Mouse (Mus musculus) cerebellum, adult 9-11 months (tissue): Measurements from ENCODE around the gene Snapc4.
"Not testable (repeated sequence)": the region's sequence is repeated elsewhere in the genome, so short reads cannot be mapped to it uniquely, and the experiment has no call there.

Source experiments
- DNase-seq: peaks from one replicate; pipeline ENCODE4 v3.0.0; 2022

Gene Snapc4

DNA sequence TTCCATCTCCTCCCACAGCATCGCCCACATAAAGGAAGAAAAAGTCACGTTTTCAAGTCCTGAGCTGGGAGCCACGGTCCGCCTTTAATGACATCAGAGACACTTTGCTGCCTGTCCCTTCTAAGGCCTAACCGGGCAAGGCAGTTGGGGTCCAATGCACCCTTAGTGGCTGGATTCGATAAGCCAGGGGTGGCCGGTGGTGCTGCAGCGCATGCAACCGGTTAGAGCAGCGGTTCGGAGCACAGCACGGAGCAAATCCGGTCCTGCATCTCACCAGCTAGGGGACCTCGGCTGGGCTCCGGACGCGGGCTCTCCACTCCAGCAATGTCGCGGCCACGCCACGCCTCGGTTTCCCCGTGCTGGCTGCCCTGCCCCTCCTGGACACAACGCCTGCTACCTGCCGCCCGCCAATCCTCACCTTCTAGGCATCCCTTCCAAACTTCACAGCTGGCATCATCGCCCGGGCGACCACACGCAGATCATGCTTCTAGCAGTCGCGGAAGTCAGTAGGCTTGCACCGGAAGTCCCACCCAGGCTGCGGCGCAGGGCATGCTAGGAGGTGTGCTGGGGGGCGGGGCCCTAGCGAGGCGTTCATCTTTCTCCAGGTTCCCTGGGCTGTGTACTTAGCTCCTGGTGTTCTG, at the start of gene Snapc4:
Gene Snapc4, minus strand, starts transcription at position 523 of the 641 bp plus-strand sequence.
- DNase-seq: peak; percentile 82

DNA sequence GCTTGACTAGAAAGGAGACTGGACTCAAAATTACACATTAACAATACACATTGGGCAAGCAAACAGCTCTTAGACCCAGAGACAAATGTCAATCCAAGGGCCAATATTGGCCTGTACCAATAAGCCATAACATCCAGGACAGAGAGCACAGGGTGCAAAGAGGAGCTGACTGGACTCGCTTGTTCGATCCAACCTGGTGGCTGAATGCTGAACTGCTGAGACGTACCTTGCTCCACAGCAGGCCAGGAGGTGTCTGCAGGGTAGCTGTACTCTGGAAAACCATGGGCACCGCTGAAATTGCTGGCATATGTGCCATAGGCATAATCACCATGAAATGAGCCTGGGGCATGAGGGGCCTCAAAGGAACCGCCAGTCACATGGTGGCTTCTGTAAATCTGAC, 49.4 kb upstream of the Snapc4 start:
- no peak for DNase-seq

DNA sequence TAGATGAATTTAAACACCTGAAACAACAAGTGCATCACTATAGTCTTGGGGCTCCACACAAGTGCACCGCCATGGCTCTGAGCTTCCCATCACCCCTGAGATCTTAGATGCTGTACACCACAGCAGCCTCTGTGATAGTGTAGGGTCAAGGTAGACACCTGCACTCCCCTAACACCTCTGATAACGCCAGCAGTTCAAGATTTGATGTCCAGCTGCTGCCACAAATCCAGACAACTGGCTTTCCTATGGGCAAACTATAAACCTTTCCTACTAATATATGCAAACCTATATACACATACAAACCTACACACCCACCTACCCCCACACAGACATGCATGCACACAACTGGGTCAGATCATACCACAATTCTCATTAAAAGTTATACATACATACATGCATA, 44.1 kb upstream of the Snapc4 start:
- no peak for DNase-seq

DNA sequence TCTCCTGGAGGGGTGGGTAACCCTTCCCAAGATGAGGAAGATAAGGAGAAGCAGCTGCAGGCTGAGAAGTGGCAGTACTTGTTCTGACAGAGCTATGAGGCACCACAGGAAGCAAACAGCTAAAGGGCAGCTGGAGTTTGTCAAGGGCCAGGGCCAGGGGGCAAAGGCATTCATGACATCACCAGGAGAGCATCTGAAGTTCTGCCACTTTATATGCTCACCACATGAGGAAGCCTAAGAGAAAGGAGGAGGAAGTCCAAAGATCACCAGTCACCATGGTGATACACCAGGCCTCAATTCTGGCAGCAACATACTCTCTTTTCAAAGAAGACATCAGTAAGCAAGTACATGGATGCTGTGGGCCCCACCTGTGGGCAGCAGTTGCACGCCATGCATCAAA, 42.6 kb upstream of the Snapc4 start:
- DNase-seq: no peak

DNA sequence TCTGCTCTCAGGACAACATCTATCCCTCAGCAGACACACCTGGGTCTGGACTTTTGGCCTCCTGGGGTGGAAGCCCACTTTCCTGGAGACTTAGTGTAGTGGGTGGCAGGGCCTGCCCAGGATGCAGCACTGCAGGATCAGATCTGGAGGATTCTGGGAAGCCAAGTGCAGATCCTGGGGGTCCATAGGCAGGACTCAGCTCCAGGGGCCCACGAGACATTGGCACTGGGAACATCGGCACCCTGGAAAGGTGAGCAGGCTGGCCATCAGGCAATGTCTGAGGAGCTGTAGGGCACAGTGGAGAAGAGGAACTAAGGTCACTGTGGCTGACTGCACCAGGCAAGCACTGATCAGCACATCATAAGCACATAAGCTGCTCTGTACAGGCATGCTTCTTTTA, 41.5 kb upstream of the Snapc4 start:
- DNase-seq: no peak

DNA sequence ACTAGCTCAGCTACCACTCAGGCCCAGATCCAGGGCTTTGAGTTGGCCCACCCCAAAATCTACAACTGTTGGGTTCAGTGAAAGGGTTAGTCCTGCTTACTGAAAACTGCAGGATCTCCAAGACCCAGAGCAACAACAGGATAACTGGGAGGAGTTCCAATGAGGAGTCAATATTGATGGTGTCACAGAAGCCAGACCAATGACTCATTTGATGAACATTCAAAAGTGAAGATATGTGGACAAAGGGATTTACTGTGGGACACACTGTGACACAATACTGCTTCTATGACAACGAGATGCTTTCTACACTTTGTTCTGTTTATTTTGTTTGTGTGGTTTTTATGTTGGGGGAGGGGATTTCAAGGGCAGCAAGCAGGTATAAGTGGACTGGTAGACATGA, 37.7 kb upstream of the Snapc4 start:
- DNase-seq: no peak

DNA sequence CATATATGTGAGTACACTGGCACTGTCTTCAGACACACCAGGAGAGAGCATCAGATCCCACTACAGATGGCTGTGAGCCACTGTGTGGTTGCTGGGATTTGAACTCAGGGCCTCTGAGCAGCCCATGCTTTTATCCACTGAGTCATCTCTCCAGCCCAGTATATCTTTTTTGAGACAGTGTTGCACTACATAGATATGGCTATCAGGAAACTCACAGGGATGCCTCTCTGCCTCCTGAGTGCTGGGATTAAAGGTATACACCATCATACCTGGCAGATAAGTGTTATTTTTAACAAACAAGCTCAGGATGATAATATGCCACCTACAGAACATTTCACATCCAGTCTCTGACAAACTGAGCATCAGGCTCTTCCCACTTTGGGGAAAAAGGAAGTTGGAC, 36.6 kb upstream of the Snapc4 start:
- DNase-seq: no peak

DNA sequence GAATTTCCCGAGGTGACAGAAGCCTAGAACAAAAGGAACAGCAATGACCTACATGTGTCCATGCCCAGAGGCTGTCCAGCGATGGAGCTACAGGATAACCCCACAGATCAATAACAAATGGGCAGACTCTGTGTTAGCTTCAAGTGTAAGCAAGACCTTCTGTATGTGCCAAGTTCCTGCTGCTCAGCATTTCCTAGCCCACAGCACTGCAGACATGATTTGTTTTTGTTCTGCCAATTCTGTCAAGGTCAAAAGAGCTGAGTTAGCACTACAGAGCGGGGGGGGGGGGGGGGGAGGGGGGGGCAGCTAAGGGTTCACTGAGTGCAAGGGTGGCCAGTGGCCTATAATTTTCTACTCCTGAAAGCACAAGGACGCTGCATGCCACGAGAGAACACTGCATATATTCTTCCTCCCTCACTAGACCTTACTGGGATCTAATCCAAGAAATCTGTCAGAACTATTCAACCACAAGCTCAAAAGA, 30.5 kb upstream of the Snapc4 start:
- peak; percentile 56 for DNase-seq

DNA sequence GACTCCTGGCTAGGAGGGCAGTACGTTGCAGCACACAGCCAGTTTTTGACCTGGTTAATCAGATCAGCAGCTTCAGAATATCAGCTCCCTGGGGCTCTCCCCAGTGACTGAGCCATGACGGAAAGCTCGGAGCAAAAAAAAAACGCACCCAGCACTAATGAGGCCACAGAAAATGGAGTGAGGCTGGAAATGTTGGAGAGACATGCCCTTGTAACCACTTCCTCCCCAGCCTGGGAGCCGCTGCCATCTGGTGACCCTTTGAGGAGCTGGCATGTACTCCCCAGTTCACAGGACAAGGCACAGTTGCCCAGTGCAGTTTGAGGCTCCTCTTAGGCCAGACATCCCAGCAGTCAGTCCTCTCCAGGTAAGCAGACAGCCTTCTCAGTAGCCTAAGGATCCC, 29.6 kb upstream of the Snapc4 start:
- DNase-seq: peak; percentile 74

DNA sequence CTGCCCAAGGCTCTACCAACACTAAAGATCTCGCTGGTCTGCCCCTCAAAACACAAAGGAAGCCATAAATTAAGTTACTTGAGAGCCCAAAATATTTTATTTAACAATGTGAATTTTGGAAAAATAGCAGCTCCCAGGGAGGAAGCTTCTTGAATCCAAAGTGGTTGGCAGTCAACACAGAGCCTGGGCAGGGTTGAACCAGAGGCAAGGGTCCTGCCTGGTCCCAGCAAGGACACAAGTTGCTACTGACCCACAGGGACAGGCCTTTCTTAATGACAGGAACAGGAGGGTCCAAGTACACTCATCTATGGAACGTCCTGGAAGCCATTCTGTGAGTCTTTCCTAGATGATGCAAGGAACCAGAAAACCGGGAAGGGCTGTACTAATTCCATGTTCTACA, 28.9 kb upstream of the Snapc4 start:
- DNase-seq: no peak

DNA sequence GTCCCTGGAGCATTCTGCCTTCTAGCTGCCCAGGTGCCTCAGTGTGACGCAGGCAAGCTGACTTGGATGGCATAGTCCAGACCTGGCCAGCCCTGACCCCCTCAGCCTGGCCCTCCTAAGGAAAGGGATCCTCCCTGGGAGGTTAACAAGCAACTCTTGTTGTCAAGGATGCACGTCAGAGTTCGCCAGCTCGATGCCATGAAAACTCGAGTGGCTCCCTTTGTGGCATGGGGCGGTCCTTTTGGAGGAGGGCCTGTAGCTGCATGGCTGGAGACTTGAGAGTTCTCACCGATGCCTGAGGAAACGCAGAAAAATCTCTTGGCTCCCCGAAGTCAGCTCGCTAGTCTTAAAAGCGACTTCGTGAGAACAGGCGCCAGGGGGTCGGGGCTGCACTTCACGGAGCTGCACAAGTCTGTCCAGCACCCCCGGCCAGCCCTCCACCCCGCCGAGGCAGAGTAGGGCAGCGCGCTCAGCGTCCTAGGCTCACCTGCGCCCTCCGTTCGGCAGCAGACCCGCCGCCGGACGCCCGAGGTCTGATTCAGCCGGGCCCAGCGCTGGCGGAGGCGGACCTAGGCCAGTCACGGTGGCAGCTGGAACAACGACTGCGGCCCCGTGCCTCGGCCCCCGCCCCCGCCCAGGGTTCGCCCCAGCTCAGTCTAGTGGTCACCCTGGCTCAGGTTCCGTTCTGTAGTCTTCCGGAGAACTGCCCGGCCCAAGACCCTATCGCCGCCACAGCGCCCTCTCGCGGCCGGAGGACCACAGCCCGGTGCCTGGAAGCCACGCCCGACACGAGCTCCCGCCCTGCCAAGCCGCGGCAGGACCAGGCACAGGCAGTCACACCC, 28.3 kb upstream of the Snapc4 start, which contains the start of gene Inpp5e:
Gene Inpp5e, minus strand, starts transcription at position 689 of the 842 bp plus-strand sequence.
- peak; percentile 96 for DNase-seq

DNA sequence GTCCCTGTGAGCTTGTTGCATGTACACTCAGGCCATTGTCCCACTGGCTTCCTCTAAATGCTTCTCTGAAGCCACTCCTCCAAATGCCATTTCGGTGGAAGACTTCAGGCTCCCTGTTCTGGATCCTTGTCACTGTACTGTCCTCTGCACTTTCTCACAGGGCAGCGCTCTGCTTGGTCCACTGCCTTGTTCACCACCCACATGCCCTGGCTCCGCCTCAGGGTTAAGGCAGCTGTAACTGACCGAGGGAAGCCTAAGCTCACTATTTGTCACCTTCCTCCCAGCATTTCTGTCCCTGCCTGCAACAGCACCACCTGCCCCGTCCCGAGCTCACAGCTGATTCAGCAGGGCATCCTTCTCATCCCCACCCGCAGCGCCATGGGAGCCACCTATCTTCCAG, 22.9 kb upstream of the Snapc4 start:
- DNase-seq: no peak

DNA sequence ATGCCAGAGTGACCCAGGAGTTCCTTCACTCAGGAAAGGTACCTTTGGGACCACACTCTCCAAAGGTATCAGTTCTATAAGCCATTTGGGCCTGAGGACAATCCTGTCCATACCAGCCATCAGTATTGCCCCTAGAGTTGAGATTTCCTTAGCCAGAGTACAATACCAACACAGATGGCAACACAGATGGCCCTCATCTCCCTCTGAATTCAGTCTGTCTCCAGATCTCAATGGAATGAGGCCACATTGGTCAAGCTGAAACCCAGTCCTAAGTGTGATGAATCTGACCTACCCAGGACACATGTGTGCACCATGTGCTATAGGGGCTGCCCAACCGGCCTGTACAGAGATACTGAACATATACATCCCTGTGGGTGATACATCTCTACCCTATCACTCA, 21.8 kb upstream of the Snapc4 start:
- peak; percentile 71 for DNase-seq

DNA sequence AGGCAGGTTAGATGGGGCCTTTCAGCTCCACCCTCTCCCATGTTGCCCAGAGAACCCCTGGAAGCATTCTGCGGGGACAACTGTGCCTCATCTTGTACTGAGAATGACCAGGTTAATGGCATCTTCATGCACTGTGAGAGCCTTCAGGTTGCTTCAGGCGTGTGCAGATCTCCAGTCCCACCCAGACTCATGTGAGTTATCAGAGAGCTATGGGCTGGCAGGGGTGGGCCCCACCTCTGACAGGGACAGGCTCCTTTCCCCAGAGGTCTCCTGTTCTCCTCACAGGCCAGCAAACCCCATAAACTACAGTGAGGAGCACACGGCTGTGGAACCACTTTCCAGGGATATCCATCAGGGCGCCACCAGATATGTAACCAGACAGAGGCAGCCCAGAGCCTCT, 20.6 kb upstream of the Snapc4 start:
- no peak for DNase-seq

DNA sequence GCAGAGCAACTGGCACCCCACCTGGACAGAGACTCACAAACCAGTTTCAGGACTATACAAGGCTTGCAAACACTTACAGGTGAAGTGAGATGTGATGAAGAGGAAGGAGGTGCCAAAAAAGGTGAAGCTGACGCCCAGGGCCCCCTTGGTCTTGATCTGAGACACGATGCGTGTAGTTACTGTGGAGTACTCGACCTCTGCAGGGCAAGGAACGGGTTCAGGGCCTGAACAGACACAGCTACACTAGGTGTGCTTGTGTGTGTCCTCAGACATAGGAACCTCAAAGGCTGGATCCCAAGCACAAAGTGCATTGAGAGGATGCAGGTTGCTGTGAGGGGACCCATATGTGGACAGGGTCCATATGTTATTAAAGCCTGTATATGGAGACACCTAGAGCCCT, 19.8 kb upstream of the Snapc4 start:
- no peak for DNase-seq

DNA sequence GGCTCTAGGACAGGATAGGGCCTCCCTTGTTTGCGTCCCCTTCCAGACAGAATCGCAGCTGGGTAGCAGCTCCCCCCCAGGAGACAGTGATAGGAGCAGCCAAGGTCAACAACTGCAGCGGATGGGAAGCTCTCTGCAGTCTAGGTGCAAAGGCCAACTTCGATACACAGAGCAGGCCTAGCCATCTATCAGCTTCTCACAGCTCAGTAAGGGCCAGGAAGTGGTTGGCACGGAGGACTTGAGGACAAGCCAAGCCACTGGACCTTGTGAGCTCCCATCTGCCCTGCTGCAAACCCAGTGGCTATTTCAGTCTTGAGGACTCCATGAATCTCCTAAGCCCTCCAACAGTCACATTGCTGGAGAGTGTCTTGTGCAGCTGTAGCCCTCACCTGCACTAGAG, 19.2 kb upstream of the Snapc4 start:
- no peak for DNase-seq

DNA sequence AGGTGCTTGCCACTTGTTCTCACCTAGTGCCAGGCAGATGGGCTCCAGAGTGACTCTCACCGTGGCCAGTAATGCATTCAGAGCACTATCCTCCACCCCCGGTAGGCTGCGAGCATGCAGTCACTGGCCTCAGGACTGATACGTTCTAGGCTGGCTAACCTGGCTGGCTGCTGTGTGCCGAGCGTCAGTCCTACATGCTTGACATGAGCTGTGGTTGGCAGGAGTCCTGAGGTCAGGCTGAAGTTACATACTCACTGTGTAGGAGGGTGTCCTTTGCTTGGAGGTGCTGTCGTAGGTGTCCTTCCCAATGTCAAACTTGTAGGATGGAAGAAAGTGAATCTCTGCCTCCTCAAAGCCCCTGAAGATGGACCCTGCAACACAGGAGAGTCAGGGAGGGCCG, 18.5 kb upstream of the Snapc4 start:
- DNase-seq: no peak

DNA sequence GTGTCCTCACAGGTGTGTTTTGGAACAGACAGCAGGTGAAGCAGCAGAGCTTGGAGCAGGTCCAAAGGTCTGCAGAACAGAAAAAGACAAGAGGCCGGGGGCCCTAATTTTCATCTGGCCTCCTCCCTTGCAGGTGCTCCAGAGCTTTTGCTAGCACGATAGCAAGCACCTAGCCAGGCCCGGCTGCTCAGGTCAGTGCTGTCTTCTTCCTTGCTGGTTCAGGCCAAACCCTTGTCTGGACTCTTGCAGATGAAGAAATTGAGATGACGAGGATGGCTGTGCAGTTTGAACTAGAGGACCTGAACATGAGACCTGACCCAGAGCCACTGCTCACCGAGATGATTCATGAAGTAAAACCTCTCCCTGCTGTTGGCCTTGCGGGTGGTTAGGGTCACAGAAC, 11.2 kb upstream of the Snapc4 start:
- DNase-seq: no peak

DNA sequence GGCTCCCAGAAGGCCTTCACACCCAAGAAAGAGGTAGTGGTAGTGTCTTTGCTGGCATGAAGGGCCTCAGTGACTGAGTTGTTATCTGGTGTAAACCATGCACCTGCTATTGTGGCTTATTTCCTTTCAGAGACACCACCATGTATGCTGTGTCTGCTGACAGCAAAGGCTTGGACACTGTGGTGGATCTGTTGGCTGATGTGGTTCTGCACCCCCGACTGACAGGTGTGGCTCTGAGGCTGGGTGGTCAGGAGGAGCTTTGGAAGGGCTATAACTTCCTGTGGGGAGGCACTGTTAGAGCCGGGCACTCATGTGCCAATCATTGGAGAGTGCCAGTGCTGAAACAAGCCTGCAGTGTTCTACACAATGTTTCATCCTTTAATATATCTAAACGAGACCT, 10.5 kb upstream of the Snapc4 start:
- DNase-seq: no peak

DNA sequence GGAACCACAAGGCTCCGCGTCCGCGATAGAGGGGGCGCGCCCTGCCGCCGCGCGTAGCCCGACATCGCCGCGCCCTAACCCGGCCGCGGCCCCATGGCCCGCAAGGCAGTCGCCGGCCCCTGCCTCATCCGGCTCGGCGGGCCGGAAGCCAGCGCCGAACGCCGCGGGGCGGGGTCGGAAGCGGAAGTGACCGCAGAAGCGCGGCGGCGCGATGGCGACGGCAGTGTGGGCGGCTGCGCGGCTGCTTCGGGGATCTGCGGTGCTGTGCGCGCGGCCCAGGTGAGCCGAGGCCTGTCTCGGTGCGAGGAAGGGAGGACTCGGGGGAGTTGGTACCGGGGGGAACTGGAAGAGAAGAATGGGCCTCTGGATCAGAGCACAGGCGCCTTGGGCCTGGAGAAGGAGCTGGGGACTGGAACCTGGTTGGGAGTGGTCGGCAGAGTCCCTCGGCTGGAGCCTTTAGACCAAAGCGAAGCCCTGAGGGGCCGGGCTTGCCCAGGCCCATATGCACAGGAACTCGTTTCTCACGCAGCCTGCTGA, 8.8 kb upstream of the Snapc4 start, which contains the start of the genes Entr1 and Pmpca:
Gene Entr1, minus strand, starts transcription at position 163 of the 537 bp plus-strand sequence.
Gene Pmpca, plus strand, starts transcription at position 186 of the 537 bp plus-strand sequence.
- peak; percentile 80 for DNase-seq

DNA sequence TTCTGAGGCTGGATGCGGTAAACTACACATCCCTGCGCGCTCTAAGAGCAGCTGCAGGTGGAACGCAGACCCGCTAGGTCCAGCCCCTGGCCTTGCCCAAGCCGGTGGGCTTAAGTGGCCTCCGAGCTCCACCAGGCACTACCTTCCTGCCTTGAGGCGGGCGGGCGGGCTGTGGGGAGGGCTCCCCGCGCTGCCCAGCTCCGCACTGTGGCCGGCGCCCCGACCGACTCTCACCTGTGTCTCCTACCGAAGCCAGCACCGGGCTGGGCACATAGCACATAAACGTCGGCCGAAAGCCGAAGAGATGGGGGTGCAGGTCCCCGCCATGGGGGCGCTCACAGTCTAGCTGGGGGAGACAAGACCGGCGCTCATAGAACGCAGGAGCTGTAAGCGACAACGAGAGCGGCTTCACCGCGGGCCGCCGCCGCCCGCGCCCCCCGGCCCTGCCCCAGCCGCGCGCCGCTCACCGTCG, 8.3 kb upstream of the Snapc4 start:
- peak; percentile 53 for DNase-seq

DNA sequence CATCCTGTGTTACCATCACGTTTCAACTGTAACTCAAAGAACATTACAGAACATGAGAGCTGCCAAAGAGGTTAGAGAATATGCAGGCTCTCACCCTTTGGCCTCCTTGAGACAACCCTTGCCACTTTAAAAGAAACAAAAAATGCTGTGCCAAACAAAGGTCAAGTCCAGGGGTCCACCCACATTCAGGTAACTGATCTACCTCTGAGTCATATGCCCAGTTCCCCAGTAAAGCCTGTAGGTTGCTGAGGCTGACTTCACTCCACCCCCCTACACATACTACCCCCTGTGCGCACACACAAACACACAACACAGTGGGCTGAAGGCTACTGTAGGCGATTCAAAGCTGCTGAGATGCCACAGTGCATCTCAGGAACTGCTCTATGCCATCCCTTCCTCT, 7.3 kb upstream of the Snapc4 start:
- DNase-seq: no peak

DNA sequence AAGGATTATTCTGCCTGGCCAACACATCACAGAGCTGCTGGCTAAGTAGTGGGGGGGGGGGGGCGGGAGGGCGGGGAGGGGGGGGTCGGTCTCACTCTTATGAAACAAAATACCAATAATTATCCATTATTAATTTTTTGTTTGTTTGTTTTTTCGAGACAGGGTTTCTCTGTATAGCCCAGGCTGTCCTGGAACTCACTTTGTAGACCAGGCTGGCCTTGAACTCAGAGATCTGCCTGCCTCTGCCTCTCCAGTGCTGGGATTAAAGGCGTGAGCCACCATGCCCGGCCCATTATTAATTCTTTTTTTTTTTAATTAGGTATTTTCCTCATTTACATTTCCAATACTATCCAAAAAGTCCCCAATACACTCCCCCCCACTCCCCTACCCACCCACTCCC, 418 bp upstream of the Snapc4 start:
- not testable (repeated sequence) for DNase-seq

DNA sequence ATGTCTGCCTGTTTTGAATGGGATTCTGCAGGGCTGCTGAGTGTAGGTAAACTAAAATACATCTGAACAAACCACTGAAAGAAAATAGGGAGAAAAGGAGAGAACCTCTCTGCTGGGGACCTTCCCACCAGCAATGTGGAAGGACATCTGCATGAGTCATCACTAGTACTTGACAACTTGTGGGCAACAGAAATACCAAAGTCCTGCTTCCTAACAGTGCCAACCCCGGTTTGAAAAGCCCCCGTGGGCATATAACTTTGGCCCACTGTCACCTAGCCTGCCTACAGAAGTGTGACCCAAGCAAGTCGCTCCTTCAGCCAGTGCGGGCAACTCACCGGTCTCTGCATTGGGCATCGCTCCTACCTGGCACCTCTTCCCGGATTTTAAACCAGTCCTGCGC, 8.1 kb downstream of the Snapc4 start:
- DNase-seq: no peak
